Mouse (Mus musculus) hindbrain, embryonic 11.5 days (tissue): ENCODE measurements around the gene St8sia1. TPM values are rescaled to one million over a fixed set of nuclear protein-coding genes. Genes with fewer than 3 reads are reported as not detected.

Source experiments
- ATAC-seq: fragments of 200-750 bp; cut with Nextera tagmentation; 2 replicates; pipeline ENCODE4 v1.8.0; 2017; ENCODE audit warnings: mild to moderate bottlenecking, moderate TSS enrichment, moderate library complexity; ENCODE audit not compliant: low FRiP score
- DNase-seq: peaks from one replicate; pipeline ENCODE4 v3.0.0-alpha.2; 2015; ENCODE audit warnings: low spot score
- H3K27ac ChIP-seq: fragments of 300-500 bp; sonication (generic); 2 replicates; pipeline ENCODE4 v1.5.1; 2014; ENCODE audit warnings: mild to moderate bottlenecking, low read depth, low read length
- H3K27me3 ChIP-seq: fragments of 300-500 bp; sonication (generic); 2 replicates; pipeline ENCODE4 v1.6.1; 2014; ENCODE audit warnings: mild to moderate bottlenecking, low read length, moderate library complexity, mixed read lengths; ENCODE audit not compliant: control insufficient read depth, insufficient read depth
- H3K36me3 ChIP-seq: fragments of 300-500 bp; sonication (generic); 2 replicates; pipeline ENCODE4 v1.6.1; 2014; ENCODE audit warnings: mild to moderate bottlenecking, low read length, moderate library complexity, mixed read lengths; ENCODE audit not compliant: control insufficient read depth, insufficient read depth
- H3K4me1 ChIP-seq: fragments of 300-500 bp; sonication (generic); replicated peaks from 2 replicates; pipeline ENCODE4 v1.6.1; 2014; ENCODE audit warnings: low read length, mixed read lengths; ENCODE audit not compliant: control insufficient read depth, insufficient read depth
- H3K4me2 ChIP-seq: fragments of 300-500 bp; sonication (generic); replicated peaks from 2 replicates; pipeline ENCODE4 v1.6.1; 2014; ENCODE audit warnings: mild to moderate bottlenecking, low read depth, low read length
- H3K4me3 ChIP-seq: fragments of 300-500 bp; sonication (generic); 2 replicates; pipeline ENCODE4 v1.5.1; 2014; ENCODE audit warnings: low read depth, low read length
- H3K9ac ChIP-seq: fragments of 300-500 bp; sonication (generic); 2 replicates; pipeline ENCODE4 v1.6.1; 2014; ENCODE audit warnings: low read depth, low read length
- H3K9me3 ChIP-seq: fragments of 300-500 bp; sonication (generic); 2 replicates; pipeline ENCODE4 v1.6.1; 2016; ENCODE audit warnings: low read length; ENCODE audit not compliant: control insufficient read depth
- WGBS: fragments of 180-500 bp; shearing (Covaris S2); extraction: QIAGEN DNeasy Blood & Tissue Kit; methylation state at CpG from one replicate; pipeline ENCODE4 v1.1.7; 2014; 5-methylcytosine and 5-hydroxymethylcytosine counted together
- polyA plus RNA-seq: library from polyadenylated mRNA; unstranded; fragments of >200 nt; fragmentation: Nextera tagmentation; extraction: Ambion mirVana; gene quantifications from 2 replicates; pipeline ENCODE4 v1.2.1, GENCODE M21; 2014

Gene St8sia1
- polyA plus RNA-seq, 1 experiment from 2014 or later = 5.1 TPM

DNA sequence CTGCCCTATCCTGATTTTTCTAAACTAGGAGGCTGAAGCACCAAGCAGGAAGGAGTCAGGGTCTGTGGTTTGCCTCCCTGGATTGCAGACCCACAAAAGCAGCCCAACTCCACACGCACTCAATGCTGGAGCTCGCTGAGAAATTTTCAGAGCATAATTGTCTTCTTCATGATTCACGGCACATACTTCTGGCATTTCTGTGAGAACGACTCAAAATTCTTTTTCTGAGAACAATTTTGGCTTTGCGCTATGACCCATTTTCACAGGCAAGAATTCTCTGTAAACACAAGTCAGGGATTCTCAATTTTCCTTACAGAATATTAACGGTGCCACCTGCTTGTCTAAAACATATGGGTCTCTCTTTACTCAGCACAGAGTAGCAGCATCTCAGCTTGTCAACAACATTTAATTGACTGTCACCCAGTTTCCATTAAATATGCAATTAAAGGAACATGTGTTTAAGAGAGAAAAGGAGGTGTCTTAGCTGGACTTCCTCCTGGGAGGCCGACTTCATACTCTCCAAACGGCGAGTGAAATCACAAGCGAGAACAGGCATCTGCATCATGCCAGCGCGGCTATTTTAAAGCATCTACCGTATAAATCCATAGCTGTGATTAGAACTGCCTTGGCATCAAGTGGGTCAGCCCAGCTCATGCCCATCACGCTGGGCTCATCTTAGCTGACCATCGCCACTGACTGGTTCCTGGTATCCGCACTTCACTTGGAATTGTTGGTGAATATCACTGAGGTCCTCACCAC, 35.5 kb downstream of the St8sia1 start:
- ATAC-seq = no peak
- H3K27ac ChIP-seq = no peak overlapping the region

DNA sequence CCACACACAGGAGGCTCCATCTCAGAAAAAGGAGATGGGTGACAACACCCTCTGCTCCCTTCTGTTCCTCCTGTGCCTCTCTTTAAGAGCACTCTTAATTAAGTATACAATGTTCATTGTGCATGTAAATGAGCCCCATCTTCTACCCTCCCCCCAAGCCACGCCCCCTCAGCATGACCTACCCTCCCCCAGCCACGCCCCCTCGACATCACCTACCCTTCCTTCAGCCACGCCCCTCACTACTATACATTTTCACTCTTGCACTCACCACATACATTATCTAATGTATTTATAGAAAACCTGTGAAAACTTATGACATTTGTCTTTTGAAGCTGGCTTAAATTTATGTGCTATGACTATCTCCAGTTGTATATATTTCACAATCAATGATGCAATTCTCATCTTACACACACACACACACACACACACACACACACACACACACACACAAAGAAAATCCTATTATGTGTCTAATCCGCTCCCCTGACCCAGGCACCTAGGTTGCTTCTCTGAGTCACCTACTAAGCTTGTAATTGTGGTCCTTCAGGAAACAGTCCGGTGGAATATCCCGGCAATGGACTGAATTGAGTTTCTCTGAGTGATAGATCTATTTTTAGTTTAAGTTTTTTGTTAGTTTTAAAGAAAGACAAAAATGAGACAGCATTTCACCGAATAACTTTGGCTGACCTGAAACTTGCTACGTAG, 37.2 kb downstream of the St8sia1 start:
- H3K36me3 ChIP-seq = no peaks in the 10 kb centered on the region
- H3K4me3 ChIP-seq = no peak overlapping the region
- H3K9ac ChIP-seq = no peak overlapping the region
- H3K9me3 ChIP-seq = no peaks in the 10 kb centered on the region
- no peak overlapping the region for H3K27ac ChIP-seq
- no peaks in the 10 kb centered on the region for H3K4me1 ChIP-seq
- DNase-seq = no peak
- no peak overlapping the region for H3K4me2 ChIP-seq
- no peak for ATAC-seq
- WGBS = 85% methylated on average over 9 of the region's 9 CpGs
- H3K27me3 ChIP-seq = no peaks in the 10 kb centered on the region

More for the DNA sequence above, 35.5 kb downstream of the St8sia1 start:
- Histone ChIP-seq H3K4me2 (no peak overlapping the region), H3K9ac (no peak overlapping the region), H3K9me3 (no peaks in the 10 kb centered on the region), H3K4me3 (no peak overlapping the region), H3K36me3 (no peaks in the 10 kb centered on the region), H3K27me3 (no peaks in the 10 kb centered on the region), H3K4me1 (no peaks in the 10 kb centered on the region)
- WGBS = 90% methylated on average over 16 of the region's 16 CpGs
- DNase-seq = no peak

DNA sequence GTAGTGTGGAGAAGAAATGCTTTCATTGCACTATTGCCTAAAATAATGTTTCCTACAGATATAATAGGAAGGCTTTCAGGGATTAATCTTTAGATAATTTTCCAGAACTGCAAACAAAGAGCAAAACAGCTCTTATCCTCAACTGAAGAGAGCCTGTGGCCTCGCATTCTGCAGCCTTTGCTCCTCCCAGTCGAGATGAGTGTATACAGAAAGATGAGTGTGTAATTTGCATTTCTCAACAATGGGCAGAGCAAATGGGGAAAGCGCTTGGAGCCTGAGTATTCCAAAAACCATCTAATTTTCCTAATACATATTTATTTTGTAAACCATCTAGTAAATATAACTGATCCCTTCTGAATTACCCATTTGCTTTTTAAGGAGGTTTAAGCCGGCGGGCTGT, 38.3 kb downstream of the St8sia1 start:
- Histone ChIP-seq H3K9me3 (no peaks in the 10 kb centered on the region), H3K9ac (no peak overlapping the region), H3K27ac (no peak overlapping the region), H3K4me2 (no peak overlapping the region), H3K4me1 (no peaks in the 10 kb centered on the region), H3K36me3 (no peaks in the 10 kb centered on the region), H3K4me3 (no peak overlapping the region), H3K27me3 (no peaks in the 10 kb centered on the region)
- DNase-seq = no peak
- no peak for ATAC-seq
- WGBS = 76% methylated on average over 5 of the region's 5 CpGs

DNA sequence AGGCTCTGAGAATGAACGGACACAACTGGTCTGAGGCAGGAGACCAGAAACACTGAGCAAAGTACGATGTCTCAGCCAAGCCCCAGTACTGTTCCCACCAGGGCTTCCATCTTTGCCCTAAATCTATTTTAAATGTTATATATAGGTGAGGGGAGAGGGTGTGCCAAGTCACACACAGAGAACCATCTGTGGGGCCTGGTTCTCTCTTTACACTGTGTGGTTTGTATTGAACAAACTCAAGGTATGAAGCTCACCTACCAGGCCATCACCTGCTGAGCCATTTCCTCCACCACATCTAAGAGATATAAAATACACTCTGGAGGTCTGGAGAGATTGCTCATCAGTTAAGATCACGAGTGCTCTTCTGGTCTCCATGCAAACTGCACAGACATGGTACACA, 38.9 kb downstream of the St8sia1 start:
- Histone ChIP-seq H3K27me3 (no peaks in the 10 kb centered on the region), H3K4me1 (no peaks in the 10 kb centered on the region), H3K36me3 (no peaks in the 10 kb centered on the region), H3K4me3 (no peak overlapping the region), H3K9ac (no peak overlapping the region), H3K9me3 (no peaks in the 10 kb centered on the region), H3K27ac (no peak overlapping the region), H3K4me2 (no peak overlapping the region)
- no peak for ATAC-seq
- DNase-seq = no peak
- 90% methylated on average over 3 of the region's 3 CpGs for WGBS

DNA sequence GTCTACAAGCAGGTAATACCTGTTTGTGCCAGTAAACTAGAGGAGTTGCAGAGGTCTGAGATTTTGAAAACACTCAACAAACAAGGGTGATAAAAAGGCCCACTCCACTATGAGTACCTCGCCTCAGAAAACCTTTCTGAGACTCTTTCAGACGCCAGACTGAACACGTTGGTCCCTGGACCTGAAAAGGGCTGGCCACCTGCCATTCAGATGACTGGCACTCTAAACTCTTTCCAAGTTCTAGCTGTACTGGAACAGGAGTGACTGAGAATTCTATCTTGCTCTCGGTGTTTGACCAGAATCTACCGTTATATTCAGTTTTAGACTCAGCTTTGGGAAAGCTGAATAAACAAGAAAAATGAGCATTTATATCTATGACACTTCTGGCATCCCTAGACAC, 43.4 kb downstream of the St8sia1 start:
- no peak overlapping the region for H3K4me3 ChIP-seq

DNA sequence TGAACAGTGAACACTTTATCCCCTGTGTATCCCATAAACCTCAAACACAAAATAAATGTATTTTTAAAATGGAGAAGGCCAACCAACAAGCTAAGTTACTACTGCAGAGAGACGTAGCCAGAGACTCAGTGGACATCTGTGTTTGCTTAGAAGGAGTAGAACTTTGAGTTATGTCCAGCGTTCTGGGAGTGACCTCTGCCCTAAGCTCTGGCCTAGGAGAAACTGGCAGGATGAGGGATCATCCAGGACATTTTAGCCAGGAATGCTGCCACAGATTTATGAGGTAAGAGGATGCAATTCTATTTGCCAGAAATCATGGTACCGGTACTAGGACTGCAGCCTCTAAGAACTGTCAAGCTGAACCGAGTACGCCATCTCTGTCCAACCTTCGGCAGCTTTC, 45.6 kb downstream of the St8sia1 start:
- H3K4me1 ChIP-seq = no peaks in the 10 kb centered on the region
- no peak overlapping the region for H3K4me2 ChIP-seq
- 82% methylated on average over 6 of the region's 6 CpGs for WGBS
- no peaks in the 10 kb centered on the region for H3K36me3 ChIP-seq
- no peak overlapping the region for H3K27ac ChIP-seq
- H3K9me3 ChIP-seq = no peaks in the 10 kb centered on the region
- ATAC-seq (no peak), DNase-seq (no peak)
- H3K27me3 ChIP-seq = no peaks in the 10 kb centered on the region
- H3K4me3 ChIP-seq = no peak overlapping the region
- H3K9ac ChIP-seq = no peak overlapping the region

More for the DNA sequence above, 43.4 kb downstream of the St8sia1 start:
- H3K9ac ChIP-seq = no peak overlapping the region
- ATAC-seq (no peak), DNase-seq (no peak)
- 84% methylated on average over 5 of the region's 5 CpGs for WGBS
- H3K4me1 ChIP-seq = no peaks in the 10 kb centered on the region
- H3K9me3 ChIP-seq = no peaks in the 10 kb centered on the region
- H3K4me2 ChIP-seq = no peak overlapping the region
- H3K27ac ChIP-seq = no peak overlapping the region
- H3K36me3 ChIP-seq = no peaks in the 10 kb centered on the region
- no peaks in the 10 kb centered on the region for H3K27me3 ChIP-seq

DNA sequence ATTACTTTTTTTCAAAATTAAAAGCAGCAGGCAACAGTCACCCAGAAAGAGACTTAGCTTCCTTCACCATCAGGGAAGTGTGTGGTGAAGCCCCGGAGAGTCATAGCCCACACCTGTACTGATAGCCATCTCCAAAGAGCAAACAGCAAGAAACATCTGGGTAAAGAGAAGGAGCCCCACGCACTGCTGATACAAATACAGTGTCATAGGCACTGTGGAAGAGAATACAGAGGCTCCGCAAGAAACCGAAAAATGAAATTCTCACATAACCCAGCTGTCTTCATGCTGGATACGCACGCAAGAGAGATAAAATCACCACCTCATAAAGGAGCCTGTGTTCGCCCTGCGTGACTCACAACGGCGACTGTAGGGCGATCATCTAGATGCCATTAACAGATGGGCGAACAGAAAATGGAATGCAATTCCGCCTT, 46.8 kb downstream of the St8sia1 start:
- WGBS = 80% methylated on average over 13 of the region's 13 CpGs
- Histone ChIP-seq H3K9ac (no peak overlapping the region), H3K4me3 (no peak overlapping the region), H3K4me2 (no peak overlapping the region), H3K27ac (no peak overlapping the region), H3K9me3 (no peaks in the 10 kb centered on the region), H3K27me3 (no peaks in the 10 kb centered on the region), H3K4me1 (no peaks in the 10 kb centered on the region), H3K36me3 (no peaks in the 10 kb centered on the region)
- peak; percentile 38 for ATAC-seq
- DNase-seq = no peak

DNA sequence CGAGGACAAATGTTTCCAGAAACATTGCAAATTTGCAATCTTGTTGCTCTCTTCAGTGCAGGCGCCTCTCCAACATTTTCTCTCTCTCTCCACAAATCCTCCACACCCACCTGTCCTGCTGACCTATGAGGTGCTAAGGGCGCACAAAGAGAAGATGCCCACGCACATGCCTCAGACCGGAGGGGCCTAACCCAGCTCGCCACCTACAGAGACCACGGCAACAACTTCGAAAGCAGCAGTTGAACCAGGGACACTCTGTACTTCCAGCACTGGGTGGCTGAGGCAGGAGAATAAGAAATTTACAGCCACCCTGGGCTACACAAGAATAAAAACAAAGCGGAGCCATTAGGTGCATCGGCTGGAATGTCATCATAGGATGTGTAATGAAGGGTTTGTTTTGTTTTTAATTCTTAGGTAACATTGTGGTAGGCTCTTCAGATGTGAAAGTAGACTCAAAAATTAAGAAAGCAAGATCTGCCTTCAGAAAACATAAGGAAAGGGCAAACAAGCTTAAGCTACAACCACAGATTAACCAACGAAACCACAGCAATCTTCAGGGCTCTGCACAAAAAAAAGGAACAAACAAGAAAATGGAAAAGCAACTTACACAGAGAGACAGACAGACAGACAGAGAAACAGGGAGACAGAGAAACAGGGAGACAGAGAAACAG, 47.8 kb downstream of the St8sia1 start:
- Histone ChIP-seq H3K27me3 (no peaks in the 10 kb centered on the region), H3K9ac (no peak overlapping the region), H3K4me1 (no peaks in the 10 kb centered on the region), H3K4me3 (no peak overlapping the region), H3K27ac (no peak overlapping the region), H3K4me2 (no peak overlapping the region), H3K9me3 (no peaks in the 10 kb centered on the region), H3K36me3 (no peaks in the 10 kb centered on the region)
- 89% methylated on average over 11 of the region's 11 CpGs for WGBS
- DNase-seq (no peak), ATAC-seq (no peak)
